Mouse (Mus musculus): Measurements from ENCODE around the gene Rpp40. TPM values are rescaled to one million over a fixed set of nuclear protein-coding genes. Genes with fewer than 3 reads are reported as not detected.

The Rpp40 gene
- polyA plus RNA-seq, 1 experiment from 2014 or later, result 21.4 TPM

Other genes starting within 250 kb of the Rpp40 start
- 11.4 and 12.4 TPM in 2 replicates for gene Cdyl, start 246.5 kb downstream of the Rpp40 start, polyA plus RNA-seq (2016; fragmentation: Nextera tagmentation; extraction: Ambion mirVana)
- gene Ppp1r3g, start 52.5 kb upstream of the Rpp40 start, polyA plus RNA-seq (2016; fragmentation: Nextera tagmentation; extraction: Ambion mirVana), result 1.7 and 2.7 TPM in 2 replicates
- gene Fars2, start 211.1 kb upstream of the Rpp40 start, polyA plus RNA-seq (2016; fragmentation: Nextera tagmentation; extraction: Ambion mirVana), result 28.9 and 31.0 TPM in 2 replicates
- 23.1 and 24.2 TPM in 2 replicates for gene Lyrm4, start 211.2 kb upstream of the Rpp40 start, polyA plus RNA-seq (2016; fragmentation: Nextera tagmentation; extraction: Ambion mirVana)